Mouse (Mus musculus) olfactory bulb, adult 2 months (tissue): ENCODE data around the gene Stpg3.

Experiments
- CTCF ChIP-seq: fragments of 200-500 bp; IDR thresholded peaks from 2 replicates; pipeline ENCODE4 v1.5.1; 2012; ENCODE audit warnings: low read depth, mild to moderate bottlenecking, low read length, moderate library complexity; ENCODE audit not compliant: insufficient read depth
- POLR2A ChIP-seq: fragments of 200-500 bp; IDR thresholded peaks from 2 replicates; pipeline ENCODE4 v1.6.1; 2012; ENCODE audit warnings: mild to moderate bottlenecking, low read depth, low read length, moderate library complexity; ENCODE audit not compliant: insufficient read depth

GRCm38 (mm10) chr2:25263623-25264285 is 49.3 kb upstream of the Stpg3 start:
- TF ChIP-seq POLR2A (no peak), CTCF (no peak)
